Mouse (Mus musculus): ENCODE results near the gene Gfer.

The Gfer gene

GRCm38 (mm10) chr17:24708646-24709045 lies 12.7 kb upstream of the Gfer start:
- POLR2A ChIA-PET, result interaction anchor here (0.6 to 9.6 kb wide), 21 partner anchors 9 to 457 kb away, joined by 3 to 144 read pairs (median 8); partner anchors contain the start of genes Syngr3 (in 3 of the 4), Rnf151 (in 2 of the 4), Rps2 (in 2 of the 4) and Traf7 (in 2 of the 4)
- CTCF ChIA-PET, result interaction anchor here in 3 of 4 experiments (0.9 to 1.7 kb wide), 3 partner anchors 10 to 230 kb away, joined by 3 to 6 read pairs (median 5); partner anchors contain the start of gene Mlst8 (in 2 of the 3)

- CTCF ChIA-PET, result interaction anchor here in 3 of 4 experiments (0.6 to 1.7 kb wide), 11 partner anchors 9 to 246 kb away, joined by 3 to 6 read pairs (median 3); partner anchors contain the start of genes Zfp598 (in 2 of the 3), Mlst8 (in 1 of the 3), Ndufb10 (in 1 of the 3) and Noxo1 (in 1 of the 3)
These were observed 12.0 kb upstream of the Gfer start for GRCm38 (mm10) chr17:24707801-24708425.

DNA sequence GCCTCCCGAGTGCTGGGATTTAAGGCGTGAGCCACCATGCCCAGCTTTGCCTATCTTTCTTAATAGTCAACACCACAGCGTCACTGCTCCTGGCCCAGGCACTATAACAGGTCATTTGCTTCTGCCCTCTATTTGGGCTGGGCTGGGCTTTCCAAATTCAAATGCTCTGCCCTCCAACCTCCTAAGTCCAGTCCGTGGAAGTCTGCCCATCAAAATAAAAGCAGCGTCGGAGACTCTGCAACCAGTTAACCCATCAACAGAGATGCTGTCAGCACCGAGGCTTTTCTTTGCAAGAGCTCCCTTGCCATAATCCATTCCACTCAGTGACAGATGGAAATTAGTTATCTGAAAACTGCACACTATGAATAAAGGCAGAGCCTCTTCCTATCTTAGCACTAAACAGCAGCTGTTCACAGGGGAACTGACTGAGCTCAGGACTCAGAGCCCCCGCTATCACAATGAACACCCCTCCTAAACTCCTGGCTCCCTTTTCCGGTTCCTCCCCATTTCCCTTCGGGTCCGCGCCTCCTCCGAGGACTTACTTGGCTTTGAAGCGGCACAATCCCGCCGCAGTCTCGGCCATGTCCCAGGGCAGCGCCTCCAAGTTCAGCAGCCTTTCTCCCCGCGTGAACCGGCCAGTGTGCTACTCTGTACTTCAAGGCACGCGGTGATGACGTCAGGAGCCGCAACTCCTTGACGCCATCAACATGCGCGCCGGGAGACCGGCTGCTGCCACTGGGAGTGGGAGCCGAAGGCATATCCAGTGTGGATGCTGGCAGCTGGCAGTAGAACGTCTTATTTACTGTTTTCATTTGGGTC lies 11.2 kb upstream of the Gfer start, which contains the start of gene Tbl3:
Gene Tbl3 (minus strand): TSS at position 679 of the 819 bp plus-strand sequence.
- POLR2A ChIA-PET, result interaction anchor here (0.6 to 9.6 kb wide), 57 partner anchors 9 to 292 kb away, joined by 3 to 144 read pairs (median 5); partner anchors contain the start of genes Rnf151 (in 4 of the 4), Rps2 (in 4 of the 4), Ndufb10 (in 3 of the 4) and Syngr3 (in 3 of the 4)
- CTCF ChIA-PET, result interaction anchor here in 2 of 4 experiments (0.7 to 1.7 kb wide), 10 partner anchors 9 to 228 kb away, joined by 3 to 6 read pairs (median 3); partner anchors contain the start of genes Zfp598 (in 2 of the 2), Mlst8 (in 1 of the 2), Ndufb10 (in 1 of the 2) and Noxo1 (in 1 of the 2)

More at GRCm38 (mm10) chr17:24707801-24708425, 12.0 kb upstream of the Gfer start:
- POLR2A ChIA-PET, result interaction anchor here (0.6 to 9.6 kb wide), 58 partner anchors 9 to 538 kb away, joined by 3 to 144 read pairs (median 5); partner anchors contain the start of genes Rnf151 (in 4 of the 4), Rps2 (in 4 of the 4), Ndufb10 (in 3 of the 4) and Syngr3 (in 3 of the 4)

DNA sequence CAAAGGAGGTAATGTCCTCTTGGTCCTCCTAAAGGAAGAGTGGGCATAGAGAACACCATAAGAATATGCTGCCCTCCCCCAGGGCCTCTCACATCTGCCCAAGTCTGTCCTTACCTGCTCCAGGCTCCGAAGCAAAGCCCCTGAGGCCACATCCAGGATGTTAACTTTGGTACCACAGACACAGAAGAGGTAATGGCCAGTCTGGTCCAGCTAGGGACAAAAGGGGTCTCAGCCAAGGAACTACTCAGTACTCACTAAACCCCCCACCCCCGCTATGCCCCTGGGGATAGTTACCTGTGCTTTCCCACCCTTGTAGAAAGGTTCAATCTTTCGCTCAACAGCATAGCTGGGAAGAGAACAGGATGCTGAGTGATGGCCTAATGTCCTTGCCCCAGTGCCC lies 9.9 kb upstream of the Gfer start:
- CTCF ChIA-PET, result no interaction called here
- POLR2A ChIA-PET, result interaction anchor here in 3 of 4 experiments (0.9 to 9.6 kb wide), 9 partner anchors 7 to 178 kb away, joined by 3 to 144 read pairs (median 4); partner anchors contain the start of genes Nthl1 (in 1 of the 3), Rnf151 (in 1 of the 3), Rps2 (in 1 of the 3) and Syngr3 (in 1 of the 3)

DNA sequence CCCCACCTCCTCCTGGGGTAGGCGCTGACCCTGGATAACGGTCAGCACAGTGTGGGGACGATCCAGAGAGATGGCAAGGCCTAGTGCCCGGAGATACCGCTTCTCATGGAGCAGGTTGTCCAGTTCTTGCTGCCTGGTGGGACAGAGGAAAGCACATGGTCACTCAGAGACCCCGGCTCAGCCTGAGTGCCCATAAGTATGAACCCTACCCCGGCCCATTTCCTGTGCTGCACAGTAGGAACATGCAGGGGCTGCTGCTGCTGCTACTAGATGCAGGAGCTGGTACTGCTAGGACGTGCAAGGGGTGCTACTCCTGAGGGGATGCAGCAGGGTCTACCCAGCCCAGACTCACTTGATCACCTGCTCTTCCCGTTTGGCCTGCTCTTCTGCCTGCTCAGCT lies 5.3 kb upstream of the Gfer start:
- ChIA-PET POLR2A (interaction anchor here in 3 of 4 experiments (1.5 to 9.6 kb wide), 5 partner anchors 16 to 173 kb away, joined by 4 to 144 read pairs (median 7); partner anchors contain the start of genes Rnf151 (in 2 of the 3), Rps2 (in 2 of the 3) and Traf7 (in 2 of the 3)), CTCF (no interaction called here)

DNA sequence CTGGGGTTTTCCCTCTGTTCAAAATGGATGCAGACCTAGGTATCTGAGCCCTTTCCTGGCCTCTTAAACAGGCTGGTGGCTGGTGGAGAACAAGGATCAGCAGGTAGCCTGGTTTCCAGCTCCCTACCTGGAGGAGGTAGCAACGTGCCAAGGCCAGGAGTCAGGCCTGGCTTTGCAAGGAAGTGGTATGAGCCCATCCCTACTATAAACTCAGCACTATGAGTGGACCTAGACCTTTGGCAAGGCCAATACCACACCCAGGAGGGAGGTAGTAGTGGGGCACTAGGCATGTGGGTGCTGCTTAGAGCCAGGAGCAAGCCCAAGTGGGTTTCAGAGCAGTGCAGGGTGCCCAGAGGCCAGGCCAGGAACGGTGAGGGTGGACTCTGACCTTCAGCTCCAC lies 3.5 kb upstream of the Gfer start:
- CTCF ChIA-PET, result no interaction called here
- POLR2A ChIA-PET, result interaction anchor here in 2 of 4 experiments (1.0 to 9.6 kb wide), 7 partner anchors 7 to 171 kb away, joined by 3 to 144 read pairs (median 6); partner anchors contain the start of genes Rnf151 (in 1 of the 2), Rps2 (in 1 of the 2), Tbl3 (in 1 of the 2) and Traf7 (in 1 of the 2)

DNA sequence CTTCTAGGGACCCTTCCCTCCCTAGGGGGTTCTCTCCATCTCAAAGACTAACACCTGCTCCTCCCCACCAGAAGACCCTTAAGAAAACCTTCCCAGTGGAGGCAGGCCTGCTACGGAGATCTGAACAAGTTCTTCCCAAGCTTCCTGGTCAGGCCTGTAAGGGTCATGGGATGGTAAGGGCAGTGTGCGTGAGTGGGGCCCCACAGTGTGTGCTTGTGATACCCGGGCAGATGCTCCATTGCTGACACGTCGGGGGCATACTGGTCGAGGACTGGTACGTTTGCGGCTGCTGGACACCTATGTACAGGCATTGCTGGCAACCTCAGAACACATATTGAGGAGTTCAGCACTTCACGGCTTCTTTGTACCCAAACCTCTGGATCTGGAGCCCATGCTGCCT lies 2.8 kb upstream of the Gfer start:
- CTCF ChIA-PET, result interaction anchor here in 3 of 4 experiments (0.6 to 1.6 kb wide), 4 partner anchors 9 to 94 kb away, joined by 3 to 5 read pairs (median 3); no protein-coding TSS in a partner anchor

DNA sequence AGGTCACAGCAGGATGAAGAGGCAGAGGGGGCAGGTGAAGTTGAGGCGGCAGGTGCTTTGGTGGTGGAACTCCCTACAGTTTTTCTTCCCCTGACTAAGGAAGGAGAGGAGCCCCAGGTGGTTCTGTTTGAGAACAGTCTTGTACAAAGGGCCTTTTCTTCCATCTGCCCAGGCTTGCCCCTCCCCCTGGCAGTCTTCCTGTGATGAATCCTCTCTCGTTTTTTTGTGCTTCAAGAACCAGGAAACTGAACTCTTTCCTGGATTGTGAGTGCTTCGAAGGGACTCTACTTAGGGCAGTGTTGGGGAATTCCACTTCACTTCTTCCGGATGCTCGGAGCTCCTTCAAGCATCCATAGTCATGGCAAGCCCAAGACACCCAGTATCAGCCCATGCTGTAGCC lies 2.0 kb upstream of the Gfer start:
- POLR2A ChIA-PET, result interaction anchor here (0.6 to 3.5 kb wide), 28 partner anchors 8 to 219 kb away, joined by 3 to 20 read pairs (median 4); partner anchors contain the start of genes Tbl3 (in 4 of the 4), Traf7 (in 2 of the 4), Zfp598 (in 2 of the 4) and Mlst8 (in 1 of the 4)
- CTCF ChIA-PET, result interaction anchor here in 2 of 4 experiments (0.9 to 1.6 kb wide), 3 partner anchors 10 to 22 kb away, joined by 3 to 5 read pairs (median 3); no protein-coding TSS in a partner anchor

More for the DNA sequence above, 2.8 kb upstream of the Gfer start:
- POLR2A ChIA-PET, result interaction anchor here (0.6 to 3.5 kb wide), 25 partner anchors 8 to 219 kb away, joined by 3 to 20 read pairs (median 4); partner anchors contain the start of genes Tbl3 (in 3 of the 4), Traf7 (in 2 of the 4), Mlst8 (in 1 of the 4) and Ndufb10 (in 1 of the 4)

GRCm38 (mm10) chr17:24695326-24696010 lies 488 bp downstream of the Gfer start:
- ChIA-PET POLR2A (interaction anchor here in 2 of 4 experiments (0.7 to 1.9 kb wide), 18 partner anchors 9 to 217 kb away, joined by 3 to 9 read pairs (median 5); partner anchors contain the start of genes Traf7 (in 2 of the 2), Mlst8 (in 1 of the 2), Pkd1 (in 1 of the 2) and Rnf151 (in 1 of the 2)), CTCF (interaction anchor here in 1 of 4 experiments (1.4 kb wide), 1 partner anchor 19 kb away, joined by 4 read pairs; no protein-coding TSS in a partner anchor)

GRCm38 (mm10) chr17:24692385-24692784 lies 3.6 kb downstream of the Gfer start:
- ChIA-PET CTCF (interaction anchor here in 1 of 4 experiments (0.5 kb wide), 1 partner anchor 25 kb away, joined by 3 read pairs; no protein-coding TSS in a partner anchor), POLR2A (interaction anchor here in 3 of 4 experiments (1.0 to 5.4 kb wide), 14 partner anchors 14 to 165 kb away, joined by 3 to 50 read pairs (median 6); partner anchors contain the start of genes Traf7 (in 2 of the 3), Msrb1 (in 1 of the 3), Pkd1 (in 1 of the 3) and Rnf151 (in 1 of the 3))

GRCm38 (mm10) chr17:24689251-24690081 lies 6.5 kb downstream of the Gfer start, which contains the start of gene Syngr3:
Gene Syngr3 (minus strand): TSS chr17:24689955.
- ChIA-PET POLR2A (interaction anchor here (0.8 to 5.4 kb wide), 36 partner anchors 8 to 234 kb away, joined by 3 to 50 read pairs (median 5); partner anchors contain the start of genes Traf7 (in 4 of the 4), Tbl3 (in 3 of the 4), Rnf151 (in 2 of the 4) and Rps2 (in 2 of the 4)), CTCF (interaction anchor here in 2 of 4 experiments (0.5 to 1.0 kb wide), 4 partner anchors 13 to 261 kb away, joined by 3 to 6 read pairs (median 3); no protein-coding TSS in a partner anchor)

DNA sequence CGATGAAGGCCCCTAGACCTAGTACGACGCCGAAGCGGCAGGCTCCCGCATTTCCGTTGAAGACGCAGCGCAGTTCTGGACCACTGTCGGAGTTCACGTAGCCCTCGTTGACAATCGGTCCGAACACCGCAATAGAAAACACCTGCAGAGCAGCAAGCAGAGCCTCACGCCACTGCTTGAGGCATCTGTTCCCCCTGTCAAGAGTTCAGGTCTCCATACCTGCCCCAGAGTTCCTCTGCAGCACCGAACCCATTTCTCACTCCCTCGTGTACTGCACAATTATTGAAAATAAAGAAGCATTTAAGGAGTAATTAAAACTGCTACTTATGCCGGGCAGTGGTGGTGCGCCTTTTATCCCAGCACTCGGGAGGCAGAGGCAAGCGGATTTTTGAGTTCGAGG lies 8.4 kb downstream of the Gfer start:
- POLR2A ChIA-PET, result interaction anchor here in 3 of 4 experiments (0.6 to 4.1 kb wide), 15 partner anchors 10 to 1233 kb away, joined by 3 to 23 read pairs (median 4); partner anchors contain the start of genes Zfp598 (in 2 of the 3), Ccnf (in 1 of the 3), Ndufb10 (in 1 of the 3) and Nthl1 (in 1 of the 3)
- CTCF ChIA-PET, result interaction anchor here in 2 of 4 experiments (0.6 to 2.1 kb wide), 3 partner anchors 11 to 1132 kb away, joined by 4 to 12 read pairs (median 5); no protein-coding TSS in a partner anchor

GRCm38 (mm10) chr17:24687146-24687595 lies 8.8 kb downstream of the Gfer start:
- ChIA-PET POLR2A (interaction anchor here in 3 of 4 experiments (0.6 to 4.1 kb wide), 23 partner anchors 10 to 1233 kb away, joined by 3 to 23 read pairs (median 4); partner anchors contain the start of genes Zfp598 (in 3 of the 3), Tbl3 (in 2 of the 3), Ccnf (in 1 of the 3) and Mlst8 (in 1 of the 3)), CTCF (interaction anchor here in 3 of 4 experiments (0.6 to 2.1 kb wide), 8 partner anchors 8 to 1132 kb away, joined by 3 to 12 read pairs (median 4); no protein-coding TSS in a partner anchor)

DNA sequence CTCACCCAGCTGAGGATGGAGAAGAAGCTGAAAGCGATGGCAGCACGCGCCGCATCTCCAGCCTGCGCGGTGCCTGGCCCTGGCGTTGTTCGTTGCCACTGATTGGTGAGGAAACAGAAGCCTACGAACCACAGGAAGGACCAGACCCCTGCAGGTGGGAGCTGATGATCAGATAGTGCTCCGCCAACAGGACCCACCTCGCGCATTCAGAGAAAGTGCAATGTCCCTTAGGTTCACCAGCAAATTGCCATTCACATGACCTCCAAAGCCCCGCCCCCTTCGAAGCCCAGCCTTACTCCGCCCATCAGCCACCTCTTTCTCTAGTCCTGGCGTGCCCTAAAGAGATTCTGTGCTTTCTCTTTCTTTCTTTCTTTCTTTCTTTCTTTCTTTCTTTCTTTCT lies 9.4 kb downstream of the Gfer start:
- CTCF ChIA-PET, result interaction anchor here in 3 of 4 experiments (0.6 to 2.1 kb wide), 6 partner anchors 8 to 246 kb away, joined by 3 to 12 read pairs (median 4); no protein-coding TSS in a partner anchor

More for the DNA sequence above, 9.4 kb downstream of the Gfer start:
- POLR2A ChIA-PET, result interaction anchor here in 3 of 4 experiments (0.6 to 4.1 kb wide), 28 partner anchors 8 to 1351 kb away, joined by 3 to 23 read pairs (median 5); partner anchors contain the start of genes Zfp598 (in 3 of the 3), Tbl3 (in 2 of the 3), Traf7 (in 2 of the 3) and Ccnf (in 1 of the 3)

All from embryonic stem cell, embryonic (primary cell).